Mouse (Mus musculus) forebrain, postnatal 0 days (tissue): ENCODE data around the gene Upf1. TPM values are rescaled to one million over a fixed set of nuclear protein-coding genes. Genes with fewer than 3 reads are reported as not detected.

Experiments used
- ATAC-seq: fragments of 200-750 bp; cut with Nextera tagmentation; 2 replicates; pipeline ENCODE4 v1.8.0; 2017; ENCODE audit warnings: mild to moderate bottlenecking, moderate library complexity
- DNase-seq: peaks from one replicate; pipeline ENCODE4 v3.0.0-alpha.2; 2015
- H3K27ac ChIP-seq: fragments of 300-500 bp; sonication (generic); 2 replicates; pipeline ENCODE4 v1.5.1; 2014; ENCODE audit warnings: low read depth, mild to moderate bottlenecking, antibody characterized with exemption, low read length, moderate library complexity, mixed read lengths
- H3K27me3 ChIP-seq: fragments of 300-500 bp; sonication (generic); 2 replicates; pipeline ENCODE4 v1.6.1; 2014; ENCODE audit warnings: mild to moderate bottlenecking, low read length, mixed read lengths; ENCODE audit not compliant: insufficient read depth
- H3K36me3 ChIP-seq: fragments of 300-500 bp; sonication (generic); 2 replicates; pipeline ENCODE4 v1.6.1; 2014; ENCODE audit warnings: mild to moderate bottlenecking, moderate library complexity; ENCODE audit not compliant: insufficient read depth
- H3K4me1 ChIP-seq: fragments of 300-500 bp; sonication (generic); 2 replicates; pipeline ENCODE4 v1.6.1; 2014; ENCODE audit warnings: antibody characterized with exemption; ENCODE audit not compliant: insufficient read depth
- H3K4me2 ChIP-seq: fragments of 300-500 bp; sonication (generic); 2 replicates; pipeline ENCODE4 v1.6.1; 2014; ENCODE audit warnings: low read depth, mild to moderate bottlenecking, moderate library complexity
- H3K4me3 ChIP-seq: fragments of 300-500 bp; sonication (generic); 2 replicates; pipeline ENCODE4 v1.5.1; 2014; ENCODE audit warnings: low read depth, low read length, mixed read lengths
- H3K9ac ChIP-seq: fragments of 300-500 bp; sonication (generic); 2 replicates; pipeline ENCODE4 v1.6.1; 2014; ENCODE audit warnings: mild to moderate bottlenecking
- H3K9me3 ChIP-seq: fragments of 300-500 bp; sonication (generic); 2 replicates; pipeline ENCODE4 v1.6.1; 2016; ENCODE audit warnings: low read length
- CTCF ChIP-seq: sonication (generic); IDR thresholded peaks from 2 replicates; pipeline ENCODE4 v1.5.1; 2016; ENCODE audit warnings: antibody characterized with exemption, control low read depth, low read depth
- WGBS: fragments of 180-500 bp; shearing (Covaris S2); extraction: QIAGEN DNeasy Blood & Tissue Kit; methylation state at CpG from one replicate; pipeline ENCODE4 v1.1.7; 2014; 5-methylcytosine and 5-hydroxymethylcytosine counted together
- polyA plus RNA-seq: library from polyadenylated mRNA; unstranded; fragments of >200 nt; fragmentation: Nextera tagmentation; extraction: Ambion mirVana; gene quantifications from 2 replicates; pipeline ENCODE4 v1.2.1, GENCODE M21; 2015
- total RNA-seq: library from RNA; depleted of rRNA; stranded (reverse); fragments of >200 nt; gene quantifications from 2 replicates; pipeline ENCODE4 v1.2.3, GENCODE M21; 2014

The Upf1 gene
- total and polyA plus RNA-seq, 2 experiments from 2014 or later = 9.0 to 38.7 TPM

DNA sequence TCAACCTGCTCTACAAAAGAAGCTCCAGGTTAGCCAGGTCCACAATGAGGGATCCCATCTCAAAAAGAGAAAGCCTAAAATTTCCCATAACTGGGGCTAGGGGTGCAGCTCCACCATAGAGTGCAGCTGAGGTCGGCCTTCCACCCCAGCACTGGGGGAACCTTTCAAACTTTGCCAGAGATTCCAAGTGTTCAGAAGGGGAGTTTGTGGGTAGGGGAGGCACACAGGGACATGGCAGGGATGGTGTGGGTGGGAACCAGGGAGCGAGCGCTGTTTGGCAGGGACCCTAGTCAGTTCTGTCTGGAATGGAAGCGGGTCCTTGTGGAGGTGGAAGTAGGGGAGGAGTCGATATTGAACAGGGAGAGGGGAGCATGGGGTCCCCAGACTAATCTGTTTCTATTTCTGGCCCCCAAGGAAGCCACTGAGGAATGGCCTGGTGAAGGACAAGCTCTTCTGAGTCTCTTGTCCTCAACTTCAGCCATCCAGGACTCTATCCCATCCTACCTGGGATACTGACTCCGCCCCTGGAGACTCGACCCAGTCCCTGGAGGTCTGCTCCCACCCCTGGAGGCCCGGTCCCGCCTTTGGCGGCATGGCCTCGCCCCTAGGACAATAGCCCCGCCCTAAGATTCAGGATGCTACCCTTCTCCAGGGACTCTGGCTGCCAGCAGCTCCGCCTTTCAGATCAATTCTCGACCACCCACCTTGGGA lies 23.8 kb downstream of the Upf1 start, which contains the start of gene Gdf1:
Gene Gdf1 (plus strand): TSS at position 694 of the 711 bp plus-strand sequence.
- Histone ChIP-seq H3K4me1 (peaks cover 9% of the 10 kb centered on the region; the same call in 1 of the 2 replicates), H3K27me3 (no peaks in the 10 kb centered on the region), H3K36me3 (peaks cover 80% of the 10 kb centered on the region), H3K27ac (no peak within 1 kb of the TSS), H3K9me3 (no peaks in the 10 kb centered on the region), H3K9ac (0 out of 2 replicates have a peak within 1 kb of the TSS, but pooled peaks have one; percentile 14), H3K4me2 (peak within 1 kb of the TSS; percentile 10; the same call in 1 of the 2 replicates), H3K4me3 (no peak within 1 kb of the TSS)
- no peak for TF ChIP-seq CTCF
- ATAC-seq (no peak), DNase-seq (no peak)
- 37% methylated on average over 14 of the region's 14 CpGs for WGBS

DNA sequence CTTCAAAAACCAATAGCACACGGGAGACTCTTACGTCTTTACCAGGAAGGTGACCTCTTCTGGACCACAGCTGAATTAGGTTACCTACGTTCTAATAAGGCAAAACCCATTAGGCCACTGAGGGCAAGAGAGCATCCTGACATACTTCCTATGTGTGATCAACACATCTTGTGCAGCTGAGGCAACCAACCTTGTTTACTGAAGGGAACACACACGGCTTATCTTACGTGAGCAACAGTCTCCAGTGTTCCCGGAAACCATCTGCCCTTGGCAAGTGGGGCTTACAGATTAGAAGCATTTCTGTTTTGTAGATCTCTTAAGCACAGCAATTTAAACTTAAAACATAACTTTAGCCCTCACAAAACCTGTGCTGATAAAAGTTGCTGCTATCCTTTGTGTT lies 25.6 kb downstream of the Upf1 start:
- WGBS = 86% methylated on average over 6 of the region's 6 CpGs
- H3K4me2 ChIP-seq = no peak overlapping the region
- H3K4me1 ChIP-seq = peaks cover 9% of the 10 kb centered on the region; the same call in 1 of the 2 replicates
- H3K9me3 ChIP-seq = no peaks in the 10 kb centered on the region
- H3K36me3 ChIP-seq = peaks cover 79% of the 10 kb centered on the region
- no peak overlapping the region for H3K4me3 ChIP-seq
- TF ChIP-seq CTCF = no peak
- H3K27ac ChIP-seq = no peak overlapping the region
- no peak overlapping the region for H3K9ac ChIP-seq
- H3K27me3 ChIP-seq = no peaks in the 10 kb centered on the region
- ATAC-seq = no peak
- DNase-seq = no peak

DNA sequence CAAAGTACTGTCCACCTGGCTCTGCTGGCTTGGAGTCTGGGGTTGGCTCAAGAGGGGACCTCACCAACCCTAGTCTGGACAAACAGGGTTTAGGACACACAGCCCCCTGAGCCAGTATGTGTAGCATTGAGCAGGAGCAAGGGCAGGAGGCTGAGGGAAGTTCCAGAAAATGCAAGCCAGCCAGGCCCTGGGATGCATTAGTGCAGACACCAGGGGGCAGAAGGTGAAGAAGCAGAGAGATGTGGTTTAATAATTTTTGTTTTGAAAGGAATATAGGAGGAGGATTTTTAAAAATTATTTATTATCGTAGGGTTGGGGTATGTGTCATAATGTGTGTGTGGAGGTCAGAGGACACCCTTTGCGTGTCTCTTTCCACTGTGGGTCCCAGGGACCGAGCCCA lies 29.4 kb downstream of the Upf1 start:
- H3K4me3 ChIP-seq = no peak overlapping the region
- DNase-seq (no peak), ATAC-seq (no peak)
- H3K9me3 ChIP-seq = no peaks in the 10 kb centered on the region
- H3K4me1 ChIP-seq = no peaks in the 10 kb centered on the region
- H3K27ac ChIP-seq = no peak overlapping the region
- no peak overlapping the region for H3K4me2 ChIP-seq
- no peak for TF ChIP-seq CTCF
- H3K27me3 ChIP-seq = no peaks in the 10 kb centered on the region
- 95% methylated on average over 3 of the region's 3 CpGs for WGBS
- H3K36me3 ChIP-seq = peaks cover 76% of the 10 kb centered on the region
- no peak overlapping the region for H3K9ac ChIP-seq

DNA sequence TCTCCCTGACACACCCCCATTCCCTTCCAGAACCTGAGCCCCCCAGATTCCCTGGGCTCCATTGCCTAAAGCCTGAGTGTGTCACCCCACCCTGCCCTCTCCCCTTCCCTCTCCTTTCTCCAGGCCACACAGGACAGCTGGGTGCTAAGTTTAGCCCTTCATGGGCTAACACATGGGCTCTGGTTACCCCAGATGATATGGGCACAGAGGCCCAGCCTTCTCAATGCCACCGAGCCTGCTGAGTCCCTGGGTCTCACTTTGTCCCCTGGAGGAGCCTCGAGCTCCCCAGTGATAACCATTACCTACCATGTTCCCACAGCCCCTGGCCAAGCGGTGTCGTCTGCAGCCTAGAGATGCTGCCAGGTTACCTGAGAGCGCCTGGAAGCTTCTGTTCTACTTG lies 35.2 kb downstream of the Upf1 start:
- no peak for TF ChIP-seq CTCF
- Histone ChIP-seq H3K36me3 (peaks cover 48% of the 10 kb centered on the region), H3K27ac (peak overlapping the region; percentile 97; the same call in 1 of the 2 replicates), H3K4me3 (no peak overlapping the region), H3K4me1 (peaks cover 16% of the 10 kb centered on the region), H3K9ac (peak overlapping the region; percentile 96), H3K27me3 (no peaks in the 10 kb centered on the region), H3K4me2 (peak overlapping the region; percentile 74), H3K9me3 (no peaks in the 10 kb centered on the region)
- ATAC-seq (no peak), DNase-seq (no peak)
- WGBS = 81% methylated on average over 5 of the region's 5 CpGs

DNA sequence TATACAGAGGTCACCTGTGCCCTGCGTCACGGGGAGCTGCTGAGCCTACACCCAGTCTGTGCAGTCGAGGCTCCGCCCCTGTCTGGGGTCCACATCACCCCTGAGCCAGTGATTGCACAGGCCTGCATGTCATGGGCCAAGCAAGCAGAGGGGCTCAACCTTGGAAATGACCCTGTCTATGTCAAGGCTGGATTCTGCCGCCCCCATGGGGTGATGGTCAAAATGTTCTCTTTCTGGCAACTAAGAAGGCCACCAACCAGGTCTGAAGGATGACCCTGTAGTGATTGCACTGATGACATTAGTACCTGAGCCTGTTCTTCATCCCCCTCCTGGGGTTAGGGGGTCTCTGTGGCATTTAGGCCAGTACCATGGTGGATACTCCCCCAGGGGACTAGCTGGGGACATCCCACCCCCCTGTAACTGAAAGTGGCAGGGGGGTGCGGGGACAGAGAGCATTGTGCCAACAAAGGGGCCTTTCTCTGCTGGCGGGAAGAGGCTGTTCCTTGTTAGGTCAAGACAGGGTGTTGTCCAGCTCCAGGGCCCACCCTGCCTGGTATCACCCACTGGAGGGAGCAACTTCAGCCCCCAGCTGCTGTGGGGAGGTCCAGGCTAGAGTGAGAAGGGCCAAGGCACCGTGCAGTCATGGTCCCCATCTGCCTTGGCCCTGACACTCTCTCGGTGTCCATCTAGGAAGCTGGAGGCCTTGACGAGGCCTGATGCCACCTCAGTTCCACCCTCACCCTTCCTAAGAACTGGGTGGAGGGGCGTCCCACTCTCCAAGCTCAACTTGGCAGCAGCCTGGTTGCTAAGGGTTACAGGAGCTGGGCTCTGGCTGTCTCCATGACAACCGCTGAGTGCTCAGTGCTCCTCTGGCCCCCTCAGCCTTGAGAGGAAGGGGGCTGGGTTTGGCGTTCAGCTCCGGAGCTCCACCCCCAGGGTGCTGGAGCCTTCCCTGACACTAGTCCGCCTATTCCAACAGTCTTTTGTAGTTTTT lies 36.3 kb downstream of the Upf1 start:
- Histone ChIP-seq H3K27ac (peak overlapping the region; percentile 97), H3K4me1 (peaks cover 16% of the 10 kb centered on the region), H3K9ac (peak overlapping the region; percentile 96), H3K4me2 (peak overlapping the region; percentile 74), H3K9me3 (no peaks in the 10 kb centered on the region), H3K36me3 (peaks cover 46% of the 10 kb centered on the region), H3K27me3 (no peaks in the 10 kb centered on the region), H3K4me3 (peak overlapping the region; percentile 73)
- peak; percentile 96 for DNase-seq
- TF ChIP-seq CTCF = peak; percentile 14
- WGBS = 5% methylated on average over 15 of the region's 15 CpGs
- peak; percentile 91 for ATAC-seq

DNA sequence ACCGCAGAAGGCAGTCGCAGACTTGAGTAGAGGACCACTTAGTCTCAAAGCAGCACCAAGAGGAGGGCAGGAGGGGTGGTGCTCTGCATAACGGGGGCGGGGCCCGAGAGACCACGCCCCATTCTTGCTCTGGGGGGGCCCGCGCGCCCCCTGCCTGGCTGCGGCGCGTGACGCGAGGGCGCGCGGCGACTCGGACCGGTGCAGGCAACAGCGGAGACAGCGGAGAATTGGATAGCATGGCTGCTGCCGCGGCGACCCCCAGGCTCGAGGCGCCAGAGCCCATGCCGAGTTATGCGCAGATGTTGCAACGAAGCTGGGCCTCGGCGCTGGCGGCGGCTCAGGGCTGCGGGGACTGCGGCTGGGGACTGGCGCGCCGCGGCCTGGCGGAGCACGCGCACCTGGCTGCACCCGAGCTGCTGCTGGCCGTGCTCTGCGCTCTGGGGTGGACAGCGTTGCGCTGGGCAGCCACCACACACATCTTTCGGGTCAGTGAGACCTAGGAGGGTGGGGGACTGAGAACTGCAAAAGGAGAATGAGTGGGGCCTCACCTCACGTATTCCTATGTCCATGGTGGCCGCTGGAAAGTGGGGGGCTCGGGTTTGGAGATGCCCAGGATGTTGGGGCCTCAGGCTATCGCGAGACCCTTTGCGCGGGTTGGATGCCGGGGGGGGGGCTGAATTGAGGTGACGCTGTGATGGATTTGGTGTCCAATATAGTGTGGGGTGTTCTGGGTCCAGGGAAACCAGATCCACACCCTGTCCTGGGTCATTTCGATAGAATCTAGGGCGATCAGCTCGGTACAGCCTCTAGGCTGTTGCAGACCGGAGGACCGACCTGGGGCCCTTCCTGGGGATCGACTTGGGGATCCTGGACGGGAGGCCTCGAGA lies 37.2 kb downstream of the Upf1 start, which contains the start of gene Cers1:
Gene Cers1 (plus strand): TSS at position 152 of the 887 bp plus-strand sequence.
- peak; percentile 84 for DNase-seq
- peak within 1 kb of the TSS; percentile 97 for H3K27ac ChIP-seq
- H3K9ac ChIP-seq = peak within 1 kb of the TSS; percentile 96
- H3K4me2 ChIP-seq = peak within 1 kb of the TSS; percentile 74
- WGBS = 3% methylated on average over 66 of the region's 66 CpGs
- peaks cover 16% of the 10 kb centered on the region for H3K4me1 ChIP-seq
- ATAC-seq = peak; percentile 68
- H3K9me3 ChIP-seq = no peaks in the 10 kb centered on the region
- TF ChIP-seq CTCF = 0 out of 2 replicates have a peak, but pooled peaks have one; percentile 14
- H3K4me3 ChIP-seq = peak within 1 kb of the TSS; percentile 73
- peaks cover 46% of the 10 kb centered on the region for H3K36me3 ChIP-seq
- no peaks in the 10 kb centered on the region for H3K27me3 ChIP-seq
